Mouse (Mus musculus) erythroblast, embryonic 14.5 days (primary cell): ENCODE measurements at regions not wholly inside any gene's neighbourhood (a gene's known extent, or its start where the extent isn't known, plus 50 kb on each side); places are given as distances from the start of the nearest gene placed in this dataset.

ENCODE experiments used
- GATA1 ChIP-seq: IDR thresholded peaks from 2 replicates; pipeline ENCODE4 v1.6.1; 2012; ENCODE audit warnings: low read length, inconsistent platforms, mixed read lengths
- TAL1 ChIP-seq: IDR thresholded peaks from 3 replicates; pipeline ENCODE4 v1.6.1; 2012; ENCODE audit warnings: low read length, inconsistent platforms, mixed read lengths

- TF ChIP-seq TAL1 (no peak), GATA1 (no peak)
These were observed 184.0 kb downstream of the Slc30a10 start for GRCm38 (mm10) chr1:185638631-185639030.
